Mouse (Mus musculus): ENCODE data around the gene Bpifb4.

- TF ChIP-seq CTCF (IDR thresholded peaks at IDR 0.05; ENCODE audit: insufficient read depth, low read length) (no peak), POLR2A (IDR thresholded peaks at IDR 0.05; ENCODE audit: borderline replicate concordance, extremely low read depth, low read depth, low read length) (no peak)
Measured at GRCm38 (mm10) chr2:153970221-153970620, 32.2 kb downstream of the Bpifb4 start.
